In the genomic region with DNA sequence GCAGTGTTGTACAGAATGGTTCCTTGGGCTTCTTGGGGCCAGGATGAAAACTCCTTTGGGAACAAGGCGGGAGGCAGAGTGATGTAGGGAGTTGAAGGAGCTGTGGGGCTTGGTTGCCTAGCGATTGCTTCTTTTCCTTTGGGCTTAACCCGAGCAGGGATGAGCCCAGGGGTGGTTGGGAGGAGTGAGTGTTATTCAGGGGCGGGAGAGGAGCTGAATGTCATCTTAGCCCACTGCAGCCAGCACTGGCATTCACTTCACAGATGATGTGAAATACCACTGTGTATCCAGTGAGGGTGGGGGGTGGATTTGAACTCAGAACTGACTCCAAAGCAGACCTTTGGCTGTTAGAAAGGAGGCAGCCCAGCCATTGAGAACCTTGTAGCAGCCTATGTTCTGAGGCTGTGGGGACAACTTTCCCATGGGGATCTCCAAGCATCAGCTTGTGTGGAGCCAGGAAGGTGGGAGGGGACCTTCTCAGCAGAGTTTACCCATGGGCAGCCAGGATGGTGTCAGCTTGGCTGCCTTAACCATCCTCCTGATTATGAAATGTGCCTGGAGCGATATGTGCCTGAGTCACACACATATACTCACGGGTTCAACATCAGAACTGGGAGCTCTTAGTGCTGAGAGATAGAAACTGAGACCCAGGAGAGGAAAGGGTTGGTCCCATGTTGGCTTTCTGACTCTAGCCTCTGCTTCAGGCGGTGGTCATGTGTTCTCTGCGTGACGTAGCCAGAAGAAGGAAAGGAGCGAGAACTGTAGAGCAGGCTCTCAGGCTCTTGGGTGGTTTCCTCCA, we compare ENCODE assay signal across 9 mouse cellular contexts. TPM values are rescaled to one million over a fixed set of nuclear protein-coding genes. Genes with fewer than 3 reads are reported as not detected.
DNase-seq lines count a peak whose midpoint lies in the region; ATAC-seq lines count a peak whose summit lies in the region.
"Had no signal": no experiment of that assay in that cellular context is flagged by ENCODE, and none has a peak within 500 bp of the region (broad histone marks: within the 10 kb centered on the region; RNA-seq: fewer than 3 reads in every experiment).

No protein-coding gene starts in this region.

- ATAC-seq in heart, embryonic 12.5 days (ENCODE audit: insufficient number of reproducible peaks, low FRiP score): no peak
- ATAC-seq in forebrain, embryonic 15.5 days (replicated peaks): no peak

- no peaks in the 10 kb centered on the region for H3K9me3 ChIP-seq in heart, embryonic 12.5 days (replicated peaks)
- no peaks in the 10 kb centered on the region for H3K9me3 ChIP-seq in forebrain, embryonic 15.5 days
- H3K9me3 ChIP-seq in midbrain, embryonic 10.5 days (replicated peaks): no peaks in the 10 kb centered on the region

- H3K36me3 ChIP-seq in heart, embryonic 12.5 days: peaks cover 10% of the 10 kb centered on the region
- H3K36me3 ChIP-seq in forebrain, embryonic 15.5 days: peaks cover 6% of the 10 kb centered on the region; the same call in 1 of the 2 replicates
- H3K36me3 ChIP-seq in midbrain, embryonic 10.5 days: peaks cover 29% of the 10 kb centered on the region

- H3K4me3 ChIP-seq in heart, embryonic 12.5 days: no peak overlapping the region
- peak overlapping the region; percentile 66 for H3K4me3 ChIP-seq in forebrain, embryonic 15.5 days
- H3K4me3 ChIP-seq in midbrain, embryonic 10.5 days: peak overlapping the region; percentile 84

- peaks cover 32% of the 10 kb centered on the region for H3K27me3 ChIP-seq in heart, embryonic 12.5 days (replicated peaks)
- H3K27me3 ChIP-seq in forebrain, embryonic 15.5 days: no peaks in the 10 kb centered on the region
- peaks cover 56% of the 10 kb centered on the region for H3K27me3 ChIP-seq in midbrain, embryonic 10.5 days (ENCODE audit: low read depth, poor library complexity, severe bottlenecking)

- peaks cover 31% of the 10 kb centered on the region for H3K4me1 ChIP-seq in heart, embryonic 12.5 days (replicated peaks)
- H3K4me1 ChIP-seq in forebrain, embryonic 15.5 days: peaks cover 70% of the 10 kb centered on the region
- H3K4me1 ChIP-seq in midbrain, embryonic 10.5 days: peaks cover 78% of the 10 kb centered on the region

- H3K4me2 ChIP-seq in heart, embryonic 12.5 days: no peak overlapping the region
- H3K4me2 ChIP-seq in forebrain, embryonic 15.5 days (replicated peaks): peak overlapping the region; percentile 74

- DNase-seq in heart, adult 11 months: peak; percentile 96
- DNase-seq in MN1 (ENCODE audit: low spot score): peak; percentile 32
- DNase-seq in midbrain, embryonic 10.5 days (ENCODE audit: low spot score): no peak
- no peak for DNase-seq in embryo, embryonic 9.5 days (ENCODE audit: extremely low spot score)
- no peak for DNase-seq in urinary bladder, adult 18-20 months (ENCODE audit: low spot score in 2 of 2)
- DNase-seq in adrenal gland, adult 8-10 months: no peak

- no peak overlapping the region for H3K9ac ChIP-seq in heart, embryonic 12.5 days
- peak overlapping the region; percentile 78 for H3K9ac ChIP-seq in forebrain, embryonic 15.5 days (replicated peaks)

- no peak overlapping the region for H3K27ac ChIP-seq in heart, embryonic 12.5 days (ENCODE audit: poor library complexity, severe bottlenecking)
- peak overlapping the region; percentile 94 for H3K27ac ChIP-seq in forebrain, embryonic 15.5 days (replicated peaks)
- peak overlapping the region; percentile 33; the same call in 1 of the 2 replicates for H3K27ac ChIP-seq in midbrain, embryonic 10.5 days (replicated peaks)

- WGBS in heart, embryonic 12.5 days: 78% methylated on average over 10 of the region's 10 CpGs
- 56% methylated on average over 10 of the region's 10 CpGs for WGBS in forebrain, embryonic 15.5 days
- WGBS in midbrain, embryonic 10.5 days: 66% methylated on average over 10 of the region's 10 CpGs

RNA-seq across cellular contexts. Expression of a gene that starts 15.3 kb away (rescaled TPM):
- not detected in 2 replicates for polyA plus RNA-seq in heart, embryonic 12.5 days (2016; fragmentation: Nextera tagmentation; extraction: Ambion mirVana)
- 3.4 and 3.5 TPM in 2 replicates for polyA plus RNA-seq in forebrain, embryonic 15.5 days (2015; fragmentation: Nextera tagmentation; extraction: Ambion mirVana)
- polyA plus RNA-seq in midbrain, embryonic 10.5 days (2016; fragmentation: Nextera tagmentation; extraction: Ambion mirVana): 0.23 and 0.61 TPM in 2 replicates
- under 1 TPM; 0.10 to 0.95 (median 0.48) TPM for total RNA-seq in adrenal gland, adult 8-10 months (2022)

RNA-seq across cellular contexts. Expression of a gene that starts 15.9 kb away (rescaled TPM):
- polyA plus RNA-seq in heart, embryonic 12.5 days (2016; fragmentation: Nextera tagmentation; extraction: Ambion mirVana): 23.4 and 25.9 TPM in 2 replicates
- 32.2 and 33.1 TPM in 2 replicates for polyA plus RNA-seq in forebrain, embryonic 15.5 days (2015; fragmentation: Nextera tagmentation; extraction: Ambion mirVana)
- 3.0 and 4.3 TPM in 2 replicates for polyA plus RNA-seq in midbrain, embryonic 10.5 days (2016; fragmentation: Nextera tagmentation; extraction: Ambion mirVana)
- total RNA-seq in adrenal gland, adult 8-10 months (2022): 100 to 1,000 TPM in 1 of 4 experiments, 10 to 100 TPM in 3; 34.9 to 107 (median 92.5) TPM

RNA-seq across cellular contexts. Expression of a gene that starts 27.2 kb away (rescaled TPM):
- polyA plus RNA-seq in heart, embryonic 12.5 days (2016; fragmentation: Nextera tagmentation; extraction: Ambion mirVana): not detected in 2 replicates
- polyA plus RNA-seq in forebrain, embryonic 15.5 days (2015; fragmentation: Nextera tagmentation; extraction: Ambion mirVana): 1.7 and 1.9 TPM in 2 replicates
- 0.46 and 0.75 TPM in 2 replicates for polyA plus RNA-seq in midbrain, embryonic 10.5 days (2016; fragmentation: Nextera tagmentation; extraction: Ambion mirVana)
- total RNA-seq in adrenal gland, adult 8-10 months (2022): 1 to 10 TPM; 1.0 to 2.6 (median 1.7) TPM

RNA-seq across cellular contexts. Expression of a gene that starts 52.4 kb away (rescaled TPM):
- polyA plus RNA-seq in heart, embryonic 12.5 days (2016; fragmentation: Nextera tagmentation; extraction: Ambion mirVana): 24.0 and 26.1 TPM in 2 replicates
- polyA plus RNA-seq in forebrain, embryonic 15.5 days (2015; fragmentation: Nextera tagmentation; extraction: Ambion mirVana): 137 and 162 TPM in 2 replicates
- 50.2 and 62.4 TPM in 2 replicates for polyA plus RNA-seq in midbrain, embryonic 10.5 days (2016; fragmentation: Nextera tagmentation; extraction: Ambion mirVana)
- 10 to 100 TPM; 32.7 to 37.0 (median 35.8) TPM for total RNA-seq in adrenal gland, adult 8-10 months (2022)

RNA-seq across cellular contexts. Expression of a gene that starts 55.6 kb away (rescaled TPM):
- polyA plus RNA-seq in heart, embryonic 12.5 days (2016; fragmentation: Nextera tagmentation; extraction: Ambion mirVana): 0.17 and 0.19 TPM in 2 replicates
- polyA plus RNA-seq in forebrain, embryonic 15.5 days (2015; fragmentation: Nextera tagmentation; extraction: Ambion mirVana): 0.09 and 0.10 TPM in 2 replicates
- not detected in 2 replicates for polyA plus RNA-seq in midbrain, embryonic 10.5 days (2016; fragmentation: Nextera tagmentation; extraction: Ambion mirVana)
- total RNA-seq in adrenal gland, adult 8-10 months (2022): 1 to 10 TPM in 2 of 4 experiments, under 1 TPM in 2; 0.12 to 1.1 (median 0.76) TPM
- total RNA-seq: layer of hippocampus, postnatal 10 days had no signal

Comparison
In these comparisons a context has a peak if more than half of its experiments do, and no peak if none do; other contexts are left out.
1. DNase-seq: peak in heart, adult 11 months (single experiment) and MN1 (single experiment); none in midbrain, embryonic 10.5 days (single experiment), embryo, embryonic 9.5 days (single experiment), urinary bladder, adult 18-20 months (0 of 2) and adrenal gland, adult 8-10 months (single experiment).